Mouse (Mus musculus) frontal cortex, postnatal 14 days (tissue): ENCODE data around the gene Stum.

Experiments used
- DNase-seq, 2 experiments: peaks; one replicate each; pipeline ENCODE4 v3.0.0; 2022; ENCODE audit warnings: low spot score in 2 of 2

Gene Stum

GRCm38 (mm10) chr1:180429819-180430218 lies 53.5 kb downstream of the Stum start:
- no peak for DNase-seq

- DNase-seq = no peak
These were observed 54.4 kb downstream of the Stum start for GRCm38 (mm10) chr1:180428871-180429270.

- peak in 1 of 2 experiments; percentile 40 for DNase-seq
These were observed 55.1 kb downstream of the Stum start for GRCm38 (mm10) chr1:180428101-180428712.

GRCm38 (mm10) chr1:180427685-180428084 lies 55.6 kb downstream of the Stum start:
- DNase-seq = peak in 1 of 2 experiments; percentile 36

GRCm38 (mm10) chr1:180426405-180426804 lies 56.9 kb downstream of the Stum start:
- no peak for DNase-seq

GRCm38 (mm10) chr1:180423931-180424330 lies 59.4 kb downstream of the Stum start:
- DNase-seq = no peak

GRCm38 (mm10) chr1:180423008-180423639 lies 60.2 kb downstream of the Stum start:
- no peak for DNase-seq

- DNase-seq = peak in 1 of 2 experiments; percentile 62
These were observed 61.1 kb downstream of the Stum start for GRCm38 (mm10) chr1:180422076-180422828.

GRCm38 (mm10) chr1:180421165-180421909 lies 62.0 kb downstream of the Stum start:
- DNase-seq = no peak

GRCm38 (mm10) chr1:180420496-180421164 lies 62.7 kb downstream of the Stum start:
- DNase-seq = no peak

- DNase-seq = no peak
These were observed 64.2 kb downstream of the Stum start for GRCm38 (mm10) chr1:180419059-180419458.

GRCm38 (mm10) chr1:180417118-180417517 lies 66.2 kb downstream of the Stum start:
- no peak for DNase-seq

GRCm38 (mm10) chr1:180415836-180416235 lies 67.5 kb downstream of the Stum start:
- DNase-seq = no peak

GRCm38 (mm10) chr1:180415064-180415463 lies 68.2 kb downstream of the Stum start:
- DNase-seq = no peak

GRCm38 (mm10) chr1:180410306-180410705 lies 73.0 kb downstream of the Stum start:
- DNase-seq = no peak

GRCm38 (mm10) chr1:180409771-180410170 lies 73.5 kb downstream of the Stum start:
- DNase-seq = no peak

- no peak for DNase-seq
These were observed 74.5 kb downstream of the Stum start for GRCm38 (mm10) chr1:180408832-180409231.

GRCm38 (mm10) chr1:180407727-180408719 lies 75.3 kb downstream of the Stum start:
- DNase-seq = no peak

GRCm38 (mm10) chr1:180407171-180407671 lies 76.1 kb downstream of the Stum start:
- DNase-seq = peak in 1 of 2 experiments; percentile 47
